Mouse (Mus musculus): Measurements from ENCODE around the gene Csf1.

The Csf1 gene

GRCm38 (mm10) chr3:107759929-107760581 is at the start of gene Csf1:
Csf1 (minus strand) TSS chr3:107760469.
- DNase-seq = peak; percentile 87

- DNase-seq = peak; percentile 51
Observed at GRCm38 (mm10) chr3:107808013-107808750, 47.9 kb upstream of the Csf1 start.

DNA sequence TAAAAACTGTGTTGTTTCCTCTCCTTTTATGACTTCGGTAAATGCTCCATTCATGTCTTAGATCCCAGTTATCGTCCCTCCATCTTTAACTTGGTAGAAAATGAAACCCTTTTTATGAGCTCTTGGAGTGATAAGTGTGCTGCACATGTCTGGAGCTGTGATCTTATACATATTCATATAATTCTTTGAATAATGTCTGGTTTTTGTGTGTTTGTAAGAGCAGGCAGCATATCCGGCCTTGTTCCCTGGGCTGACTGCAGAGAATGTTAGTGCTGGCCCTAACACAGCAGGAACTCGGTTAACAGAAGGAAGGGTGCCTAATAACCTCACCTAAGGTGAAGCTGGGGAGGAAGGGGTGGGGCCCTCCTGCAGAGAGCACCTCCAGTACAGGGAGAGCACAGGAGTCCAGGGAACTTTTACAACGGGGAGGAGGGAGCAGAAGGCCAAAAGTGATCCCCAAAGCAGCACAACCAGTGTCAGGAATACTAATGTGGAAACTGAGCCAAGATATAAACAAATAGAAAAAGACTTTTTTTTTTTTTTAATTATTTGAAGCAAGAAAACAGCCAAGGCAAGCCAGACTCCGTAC is 47.2 kb upstream of the Csf1 start:
- peak; percentile 24 for DNase-seq

- no peak for DNase-seq
Observed at GRCm38 (mm10) chr3:107806916-107807315, 46.6 kb upstream of the Csf1 start.

GRCm38 (mm10) chr3:107804799-107805198 is 44.5 kb upstream of the Csf1 start:
- DNase-seq = no peak

DNA sequence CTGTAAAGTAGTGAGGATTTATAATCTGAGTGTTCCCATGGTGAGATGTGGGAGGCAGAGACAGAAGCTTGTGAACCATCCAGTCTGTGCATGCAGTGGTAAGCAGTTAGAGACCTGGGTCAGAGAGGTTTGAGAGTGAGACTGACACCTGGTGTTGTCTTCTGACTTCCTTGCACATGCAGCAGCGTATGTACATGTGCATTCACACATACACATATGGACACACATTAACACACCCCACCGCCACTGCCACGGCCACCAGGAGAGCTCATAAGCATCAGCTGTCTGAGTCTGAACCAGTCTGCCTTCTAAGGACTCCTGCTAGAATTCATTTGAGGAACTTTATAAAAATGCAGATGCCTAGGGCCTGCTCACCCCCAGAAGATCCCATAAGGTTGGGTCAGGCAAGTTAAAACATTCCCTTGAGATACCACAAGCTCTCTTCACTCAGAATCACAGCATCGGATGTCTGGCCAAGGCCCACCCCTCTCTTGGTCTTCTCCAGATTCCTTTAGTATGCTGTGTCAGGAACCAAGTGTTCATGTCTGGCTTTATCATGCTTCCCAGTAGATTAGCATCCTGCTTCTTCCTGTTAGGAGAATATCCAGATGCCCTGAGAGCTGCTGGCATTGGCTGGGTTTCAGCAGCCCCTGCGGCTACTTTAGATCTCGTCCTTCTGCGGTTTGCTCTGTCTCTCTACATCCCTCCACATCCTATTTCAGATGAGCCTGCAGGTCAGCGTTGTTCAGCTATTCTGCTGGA is 42.1 kb upstream of the Csf1 start:
- DNase-seq = no peak

DNA sequence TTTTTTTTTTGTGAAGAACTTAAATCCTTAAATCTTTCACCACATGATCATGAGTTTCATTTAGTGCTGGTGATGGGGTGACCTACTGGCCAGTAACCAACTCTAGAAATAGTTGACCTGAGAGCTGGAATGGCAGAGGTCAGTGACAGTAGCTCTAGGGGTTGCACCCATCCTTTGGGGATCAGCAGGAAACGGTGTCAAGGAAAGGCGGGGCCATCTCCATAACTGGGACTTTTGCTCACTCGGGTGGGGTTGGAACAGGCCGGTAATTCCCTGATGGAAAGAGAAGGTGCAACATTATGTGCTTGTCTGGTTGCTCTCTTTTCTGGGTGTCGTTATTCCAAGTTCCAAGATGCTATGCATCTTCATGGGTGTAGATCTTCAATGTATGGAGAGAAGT is 38.7 kb upstream of the Csf1 start:
- no peak for DNase-seq

- no peak for DNase-seq
Observed at GRCm38 (mm10) chr3:107796191-107796983, 36.1 kb upstream of the Csf1 start.

GRCm38 (mm10) chr3:107794890-107795289 is 34.6 kb upstream of the Csf1 start:
- no peak for DNase-seq

GRCm38 (mm10) chr3:107793300-107794201 is 33.3 kb upstream of the Csf1 start:
- peak; percentile 74 for DNase-seq

DNA sequence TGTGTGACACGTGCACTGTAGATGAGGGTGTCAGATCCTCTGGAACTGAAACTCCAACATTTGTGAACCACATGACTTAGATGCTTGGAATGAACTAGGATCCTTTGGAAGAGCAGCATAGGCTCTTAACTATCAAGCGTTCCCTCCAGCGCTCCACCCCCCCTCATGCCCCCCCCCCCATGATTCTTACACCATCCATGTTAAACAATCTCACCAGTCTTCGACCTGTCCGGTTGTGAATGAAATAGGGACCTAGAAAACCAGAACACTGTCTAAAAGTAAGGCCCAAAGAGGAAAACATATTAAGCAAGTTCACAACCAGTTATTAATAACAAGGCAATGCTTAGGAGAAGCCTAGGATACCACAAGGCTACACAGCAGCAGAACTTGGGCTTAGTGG is 32.5 kb upstream of the Csf1 start:
- no peak for DNase-seq

- DNase-seq = no peak
Observed at GRCm38 (mm10) chr3:107790766-107791303, 30.6 kb upstream of the Csf1 start.

- no peak for DNase-seq
Observed at GRCm38 (mm10) chr3:107790227-107790626, 30.0 kb upstream of the Csf1 start.

DNA sequence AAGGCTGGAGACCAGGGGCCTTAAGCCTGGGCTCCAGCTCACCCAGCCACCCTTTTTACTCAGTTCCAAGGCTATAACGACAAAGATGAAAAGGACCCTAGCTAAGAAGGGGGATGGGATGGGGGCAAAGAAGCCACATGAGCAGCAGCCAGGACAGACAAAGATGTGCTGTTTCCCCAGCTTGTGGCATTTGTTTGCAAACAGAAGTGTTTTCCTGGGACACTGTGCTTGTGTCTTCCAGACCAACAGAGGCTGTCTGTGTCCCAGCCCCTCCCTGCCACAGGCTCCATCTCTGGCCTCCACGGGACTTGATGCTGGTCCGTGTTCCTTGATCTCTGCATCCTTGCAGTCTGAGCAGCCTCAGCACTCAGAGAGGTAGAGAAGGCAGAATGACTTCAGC is 28.6 kb upstream of the Csf1 start:
- no peak for DNase-seq

GRCm38 (mm10) chr3:107787613-107788501 is 27.6 kb upstream of the Csf1 start:
- DNase-seq = no peak

DNA sequence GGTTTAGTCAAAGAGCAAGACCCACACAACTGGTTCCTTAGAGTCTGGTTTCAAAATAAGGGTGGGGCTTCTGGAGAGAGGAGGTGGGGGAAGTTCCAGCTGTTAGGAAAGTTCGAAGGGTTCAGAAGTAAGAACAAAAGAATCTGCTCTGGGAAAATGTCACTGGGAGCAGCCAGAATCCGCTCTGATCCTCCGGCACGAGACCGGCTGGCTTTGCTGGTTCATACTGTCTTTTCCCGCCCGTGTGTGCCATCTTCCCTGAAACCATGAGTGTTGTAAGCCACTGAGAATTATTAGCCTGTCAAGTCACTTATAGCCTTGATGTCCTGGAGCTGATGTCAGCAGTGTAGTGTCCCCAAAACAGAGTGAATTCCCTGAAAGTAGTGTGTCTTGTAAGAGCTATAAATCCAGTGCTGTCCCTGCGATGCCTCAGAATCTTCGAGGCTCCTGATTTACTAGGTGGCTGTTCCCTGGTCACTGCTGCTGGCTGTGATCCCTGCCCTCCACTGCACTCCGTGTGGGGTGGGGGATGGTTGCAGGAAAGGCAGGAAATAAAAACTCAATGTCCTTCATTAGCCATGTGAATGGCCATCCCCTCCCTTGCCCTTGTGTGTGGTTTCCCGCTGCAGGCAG is 26.8 kb upstream of the Csf1 start:
- peak; percentile 41 for DNase-seq

GRCm38 (mm10) chr3:107786344-107786743 is 26.1 kb upstream of the Csf1 start:
- no peak for DNase-seq

GRCm38 (mm10) chr3:107785546-107785945 is 25.3 kb upstream of the Csf1 start:
- no peak for DNase-seq

DNA sequence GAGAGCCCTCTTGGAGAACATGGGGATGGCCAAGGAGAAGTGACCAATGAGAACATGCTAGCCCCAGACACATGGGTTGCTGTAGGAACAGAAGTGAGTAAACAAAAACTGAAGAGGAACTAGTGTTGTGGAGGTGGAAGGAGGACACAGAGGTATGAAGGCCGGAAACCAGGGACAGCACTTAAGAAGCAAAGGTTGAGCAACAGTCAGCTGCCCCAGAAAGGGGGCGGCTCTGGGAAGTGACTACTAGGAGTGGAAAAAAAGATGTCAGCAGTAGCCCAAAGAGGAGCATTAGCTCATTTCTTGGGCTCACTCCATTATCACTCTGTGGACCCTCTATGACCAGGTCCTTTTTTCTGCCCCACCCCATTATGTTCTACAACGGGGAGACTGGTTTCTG is 23.0 kb upstream of the Csf1 start:
- DNase-seq = no peak

DNA sequence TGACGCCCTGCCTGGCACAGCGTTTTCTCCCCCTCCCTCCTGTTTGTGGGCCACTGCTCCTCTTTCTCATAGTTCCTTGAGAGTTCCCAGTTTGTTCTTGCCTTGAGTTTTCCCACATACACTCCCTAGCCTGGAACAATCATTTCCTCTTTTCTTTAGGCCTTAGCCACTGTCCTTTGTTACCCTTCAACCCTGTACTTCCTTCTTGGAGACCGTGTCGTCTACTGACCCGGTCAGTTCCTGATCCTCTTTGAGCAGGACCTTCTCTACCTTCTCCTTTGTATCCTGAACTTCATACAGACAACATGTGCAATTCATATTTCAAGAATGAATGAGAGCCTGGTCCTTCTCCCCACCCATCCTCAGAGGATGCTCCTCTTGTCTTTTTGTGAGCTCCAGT is 21.0 kb upstream of the Csf1 start:
- DNase-seq = no peak
